Mouse (Mus musculus) spleen, adult 2 months (tissue): ENCODE results near the gene Ctnnd2. TPM values are rescaled to one million over a fixed set of nuclear protein-coding genes. Genes with fewer than 3 reads are reported as not detected.

ENCODE experiments used
- DNase-seq, 2 experiments: peaks; one replicate each; pipeline versions ENCODE4 v3.0.0 to v3.0.0-alpha.2; 2012 to 2021; ENCODE audit warnings: low spot score in 2 of 2, low read depth in 1 of 2
- H3K27ac ChIP-seq: fragments of 200-500 bp; 2 replicates; pipeline ENCODE4 v1.5.1; 2012; ENCODE audit warnings: low read length, inconsistent platforms; ENCODE audit not compliant: insufficient read depth
- H3K27me3 ChIP-seq: fragments of 200-500 bp; 2 replicates; pipeline ENCODE4 v1.6.1; 2012; ENCODE audit warnings: mild to moderate bottlenecking, moderate library complexity, low read length, inconsistent platforms; ENCODE audit not compliant: control insufficient read depth, insufficient read depth
- H3K36me3 ChIP-seq: fragments of 200-500 bp; 2 replicates; pipeline ENCODE4 v1.6.1; 2012; ENCODE audit warnings: mild to moderate bottlenecking, low read length, inconsistent platforms; ENCODE audit not compliant: control insufficient read depth, insufficient read depth
- H3K4me1 ChIP-seq: fragments of 200-500 bp; 2 replicates; pipeline ENCODE4 v1.6.1; 2011; ENCODE audit warnings: inconsistent platforms; ENCODE audit not compliant: control insufficient read depth, insufficient read depth, insufficient read length
- H3K4me3 ChIP-seq: fragments of 200-500 bp; 2 replicates; pipeline ENCODE4 v1.5.1; 2011; ENCODE audit warnings: mild to moderate bottlenecking, inconsistent platforms; ENCODE audit not compliant: insufficient read depth, insufficient read length; ENCODE audit errors: extremely low read depth
- CTCF ChIP-seq: fragments of 200-500 bp; IDR thresholded peaks from 2 replicates; pipeline ENCODE4 v1.5.1; 2011; ENCODE audit warnings: mild to moderate bottlenecking, inconsistent platforms; ENCODE audit not compliant: insufficient read depth, insufficient read length, insufficient replicate concordance; ENCODE audit errors: extremely low read depth
- POLR2A ChIP-seq: fragments of 200-500 bp; IDR thresholded peaks from 2 replicates; pipeline ENCODE4 v1.6.1; 2011; ENCODE audit warnings: low read depth, low read length, inconsistent platforms
- WGBS: fragments of 180-500 bp; shearing (Covaris S2); methylation state at CpG from one replicate; pipeline ENCODE4 v1.1.7; 2018; 5-methylcytosine and 5-hydroxymethylcytosine counted together
- polyA plus RNA-seq: library from polyadenylated mRNA; depleted of rRNA; stranded (reverse); fragments of >200 nt; gene quantifications from 2 replicates; pipeline ENCODE4 v1.2.3, GENCODE M21; 2012

Gene Ctnnd2
- polyA plus RNA-seq, 1 experiment: 1.2 TPM

DNA sequence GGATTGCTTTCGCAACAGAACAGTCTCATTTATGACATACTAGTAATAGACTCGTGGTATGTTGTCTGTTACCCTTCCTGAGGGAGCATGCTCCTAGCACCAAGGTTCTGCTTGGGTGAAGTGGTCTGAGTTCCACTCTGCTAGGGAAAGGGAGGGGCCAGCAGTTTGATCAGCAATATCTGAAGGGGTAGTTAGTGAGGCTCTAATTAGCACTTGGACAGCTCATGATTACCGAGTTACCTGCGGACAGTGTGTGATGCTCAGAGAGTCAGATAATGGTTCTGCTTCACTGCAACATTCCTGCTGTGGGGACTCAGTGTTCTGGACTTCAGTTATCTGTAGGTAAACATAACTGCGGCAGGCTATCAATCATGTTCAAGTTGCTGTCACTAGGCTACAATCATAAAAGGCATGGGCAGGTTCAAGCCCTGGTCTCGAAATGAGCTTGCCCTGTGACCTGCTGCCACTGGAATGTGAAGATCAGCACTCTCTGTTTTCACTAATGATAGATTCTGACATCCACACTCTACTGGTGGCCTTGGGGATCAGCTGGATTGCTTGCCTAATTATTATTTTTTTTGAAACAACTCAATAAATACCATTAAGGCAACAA, 166.3 kb downstream of the Ctnnd2 start:
- TF ChIP-seq POLR2A (no peak), CTCF (no peak)
- H3K27ac ChIP-seq: no peak overlapping the region
- no peak overlapping the region for H3K4me3 ChIP-seq
- no peak for DNase-seq
- H3K36me3 ChIP-seq: no peaks in the 10 kb centered on the region
- WGBS: 84% methylated on average over 6 of the region's 6 CpGs
- no peaks in the 10 kb centered on the region for H3K4me1 ChIP-seq
- no peaks in the 10 kb centered on the region for H3K27me3 ChIP-seq

GRCm38 (mm10) chr15:30345754-30346153, 173.4 kb downstream of the Ctnnd2 start:
- no peak overlapping the region for H3K4me3 ChIP-seq
- no peak overlapping the region for H3K27ac ChIP-seq
- no peak for TF ChIP-seq CTCF
- TF ChIP-seq POLR2A: no peak
- no peaks in the 10 kb centered on the region for H3K27me3 ChIP-seq
- 91% methylated on average over 5 of the region's 5 CpGs for WGBS
- DNase-seq: no peak
- no peaks in the 10 kb centered on the region for H3K36me3 ChIP-seq
- no peaks in the 10 kb centered on the region for H3K4me1 ChIP-seq

DNA sequence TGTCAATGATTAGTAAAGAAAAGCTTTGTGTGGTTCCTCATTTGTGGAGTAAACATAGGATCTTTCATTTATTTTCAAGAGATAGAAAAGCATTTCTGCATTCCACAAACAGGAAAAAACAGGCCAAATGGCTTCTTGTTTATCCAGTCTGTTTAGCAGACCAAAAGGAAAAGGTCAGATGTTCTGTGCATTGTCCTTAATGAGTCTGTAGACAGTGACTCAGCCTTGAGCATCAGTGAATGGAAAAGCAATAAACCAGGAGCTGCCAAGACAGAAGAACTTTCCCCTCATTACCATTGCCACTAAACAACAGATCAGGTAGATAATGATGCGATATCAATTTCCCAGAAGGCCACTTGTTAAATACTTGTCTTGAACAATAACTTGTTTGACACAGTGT, 192.1 kb downstream of the Ctnnd2 start:
- DNase-seq: no peak
- no peak overlapping the region for H3K27ac ChIP-seq
- no peak for TF ChIP-seq POLR2A
- TF ChIP-seq CTCF: no peak
- no peaks in the 10 kb centered on the region for H3K36me3 ChIP-seq
- H3K4me1 ChIP-seq: no peaks in the 10 kb centered on the region
- H3K4me3 ChIP-seq: no peak overlapping the region
- WGBS: 85% methylated on average over 1 of the region's 1 CpGs
- H3K27me3 ChIP-seq: no peaks in the 10 kb centered on the region

- H3K36me3 ChIP-seq: no peaks in the 10 kb centered on the region
- TF ChIP-seq CTCF: no peak
- no peak for TF ChIP-seq POLR2A
- H3K4me1 ChIP-seq: no peaks in the 10 kb centered on the region
- H3K27me3 ChIP-seq: no peaks in the 10 kb centered on the region
- no peak overlapping the region for H3K27ac ChIP-seq
- H3K4me3 ChIP-seq: no peak overlapping the region
- no peak for DNase-seq
- WGBS: 87% methylated on average over 7 of the region's 7 CpGs
Observed at GRCm38 (mm10) chr15:30369997-30370396, 197.6 kb downstream of the Ctnnd2 start.

DNA sequence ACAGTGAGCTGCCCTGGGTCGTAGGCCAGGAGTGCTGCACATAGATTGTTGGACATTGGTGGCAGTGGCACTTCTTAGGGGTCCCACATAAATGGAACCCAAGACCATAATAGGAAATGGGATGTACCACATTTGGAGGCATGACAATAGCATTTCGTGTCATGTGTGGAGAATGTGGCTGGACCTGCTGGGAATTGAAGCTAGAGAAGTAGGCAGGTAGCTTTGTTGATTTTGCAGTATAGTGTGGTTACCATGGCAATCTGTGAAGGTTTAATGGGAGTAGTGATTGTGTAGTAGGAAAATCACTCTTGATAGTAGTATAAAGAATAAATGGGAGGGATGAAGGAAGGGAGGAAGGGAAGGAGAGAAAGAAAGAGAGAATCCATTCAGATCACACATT, 198.8 kb downstream of the Ctnnd2 start:
- Histone ChIP-seq H3K4me1 (no peaks in the 10 kb centered on the region), H3K4me3 (no peak overlapping the region), H3K27me3 (no peaks in the 10 kb centered on the region), H3K36me3 (no peaks in the 10 kb centered on the region), H3K27ac (no peak overlapping the region)
- no peak for DNase-seq
- no peak for TF ChIP-seq CTCF
- TF ChIP-seq POLR2A: no peak
- WGBS: 77% methylated on average over 2 of the region's 2 CpGs

DNA sequence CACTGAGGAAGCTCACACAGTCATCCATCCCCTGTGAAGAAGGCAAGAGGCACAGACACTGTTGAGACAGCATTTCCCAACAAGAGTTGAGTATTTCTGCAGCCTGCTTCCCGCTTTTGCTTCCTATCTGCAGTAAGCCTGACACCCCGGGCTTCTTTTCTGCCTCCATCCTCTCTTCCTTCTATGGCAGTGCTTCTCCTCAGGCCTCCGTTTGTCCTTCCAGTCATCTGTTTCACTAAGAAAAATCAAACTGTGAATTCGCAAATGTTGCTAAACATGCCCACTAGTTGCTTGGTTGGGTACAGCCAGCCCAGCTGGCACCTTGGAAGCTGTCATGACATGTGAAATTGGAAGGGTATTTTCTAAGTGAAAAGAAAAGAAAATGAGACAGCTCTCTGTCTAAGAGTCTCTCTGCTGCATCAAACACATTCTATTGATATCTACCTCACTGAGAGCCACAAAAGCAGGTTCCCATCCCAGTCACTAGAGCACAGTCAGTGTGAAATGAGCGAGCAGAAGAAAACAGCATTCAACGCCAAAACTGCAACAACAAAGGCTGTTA, 201.3 kb downstream of the Ctnnd2 start:
- H3K27me3 ChIP-seq: no peaks in the 10 kb centered on the region
- TF ChIP-seq CTCF: no peak
- TF ChIP-seq POLR2A: no peak
- DNase-seq: no peak
- WGBS: 83% methylated on average over 6 of the region's 6 CpGs
- no peaks in the 10 kb centered on the region for H3K4me1 ChIP-seq
- H3K27ac ChIP-seq: no peak overlapping the region
- H3K4me3 ChIP-seq: no peak overlapping the region
- H3K36me3 ChIP-seq: no peaks in the 10 kb centered on the region

DNA sequence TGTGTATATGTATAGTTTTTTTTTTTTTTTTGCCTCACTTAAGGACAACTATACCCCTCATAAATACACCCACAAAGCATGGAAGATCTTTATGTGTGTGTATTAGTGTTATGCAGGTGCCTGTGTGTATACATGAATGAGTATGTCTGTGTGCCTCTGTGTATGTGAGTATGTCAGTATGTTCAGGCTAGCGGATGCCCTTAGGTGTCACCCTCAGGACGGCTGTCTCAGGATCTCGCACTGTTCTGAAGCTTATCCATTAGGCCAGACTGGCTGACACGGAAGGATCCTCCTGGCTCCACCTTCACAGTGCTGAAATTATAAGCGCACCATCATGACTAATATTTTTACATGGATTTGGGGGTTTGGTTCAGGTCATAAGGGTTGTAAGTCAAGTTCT, 202.5 kb downstream of the Ctnnd2 start:
- 89% methylated on average over 5 of the region's 5 CpGs for WGBS
- Histone ChIP-seq H3K27ac (no peak overlapping the region), H3K27me3 (no peaks in the 10 kb centered on the region), H3K4me1 (no peaks in the 10 kb centered on the region), H3K4me3 (no peak overlapping the region), H3K36me3 (no peaks in the 10 kb centered on the region)
- no peak for DNase-seq
- no peak for TF ChIP-seq CTCF
- no peak for TF ChIP-seq POLR2A
